Mouse (Mus musculus) fibroblast of lung, adult 2 months (primary cell): ENCODE data around the gene C1qtnf7.

Source experiments
- DNase-seq: peaks from one replicate; pipeline ENCODE4 v3.0.0-alpha.2; 2011; ENCODE audit warnings: low read depth

Gene C1qtnf7

DNA sequence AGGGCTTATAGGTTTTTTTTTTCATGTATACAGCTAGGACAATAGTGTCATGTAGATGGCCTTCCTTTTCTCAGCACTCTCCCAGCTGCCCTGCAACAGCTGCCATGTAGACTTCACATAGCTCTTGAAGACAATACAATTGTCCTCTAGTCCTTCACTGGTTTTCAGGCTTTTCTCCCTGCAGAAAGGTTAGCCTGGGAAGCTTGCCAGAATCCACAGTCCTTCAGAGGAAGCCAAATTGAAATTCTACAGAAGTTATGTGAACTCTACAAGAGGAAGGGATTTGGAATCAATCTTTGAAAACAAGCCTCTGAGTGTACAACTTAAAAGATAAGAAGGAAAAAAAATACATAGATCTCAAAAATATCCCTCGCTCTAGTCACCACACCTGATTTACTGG, 94.4 kb downstream of the C1qtnf7 start:
- no peak for DNase-seq

DNA sequence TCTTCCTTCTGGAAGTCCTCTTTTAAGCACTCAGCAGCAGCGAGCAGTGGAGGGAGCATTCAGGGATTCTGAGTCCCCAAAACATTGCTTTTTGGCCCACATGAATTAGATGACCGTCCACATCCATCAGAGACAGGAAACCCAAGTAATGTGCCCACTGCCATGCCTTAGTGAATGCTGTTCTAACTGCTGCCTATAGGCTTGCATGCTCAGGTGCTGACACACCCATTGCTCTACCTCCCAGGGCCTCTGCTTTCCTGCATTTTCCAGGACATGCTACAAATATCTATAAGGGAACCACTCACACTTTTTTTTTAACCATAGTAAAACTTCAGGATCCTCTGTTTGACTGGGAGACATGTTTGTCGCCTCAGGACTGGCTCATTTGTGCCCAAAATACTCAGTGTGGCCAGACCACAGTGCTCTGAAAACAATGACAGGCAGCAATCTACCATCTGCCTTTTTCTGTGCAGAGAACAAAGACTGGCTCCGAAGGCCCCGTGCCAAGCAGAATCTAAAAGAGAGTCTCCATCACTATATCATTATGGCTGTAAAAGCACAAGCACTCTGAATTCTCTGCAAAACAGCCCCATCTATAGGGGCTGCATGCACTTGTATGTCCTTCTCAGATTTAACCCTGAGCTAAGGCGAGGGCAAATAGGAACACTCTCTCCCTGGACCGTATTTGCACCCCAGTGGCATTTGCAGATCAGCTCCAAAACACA, 106.4 kb downstream of the C1qtnf7 start:
- DNase-seq: no peak

DNA sequence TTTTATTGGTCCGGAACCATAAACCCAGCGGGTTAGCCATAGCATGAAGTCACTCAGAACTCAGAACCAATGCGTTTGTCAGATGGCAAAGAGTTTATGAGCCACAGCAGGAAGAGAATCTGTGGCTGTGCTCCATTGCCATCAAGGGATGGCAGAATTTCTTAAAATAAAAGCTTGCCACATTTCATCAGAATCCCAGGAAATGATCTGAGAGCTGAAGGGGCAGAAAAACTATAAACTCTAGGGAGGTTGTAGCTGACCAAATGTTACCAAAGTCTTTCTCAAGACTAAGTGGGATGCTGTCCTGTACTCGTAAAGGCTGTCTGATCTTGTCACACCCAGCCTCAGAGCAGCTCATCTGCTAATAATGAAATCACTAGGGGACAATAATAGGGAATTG, 110.1 kb downstream of the C1qtnf7 start:
- no peak for DNase-seq

DNA sequence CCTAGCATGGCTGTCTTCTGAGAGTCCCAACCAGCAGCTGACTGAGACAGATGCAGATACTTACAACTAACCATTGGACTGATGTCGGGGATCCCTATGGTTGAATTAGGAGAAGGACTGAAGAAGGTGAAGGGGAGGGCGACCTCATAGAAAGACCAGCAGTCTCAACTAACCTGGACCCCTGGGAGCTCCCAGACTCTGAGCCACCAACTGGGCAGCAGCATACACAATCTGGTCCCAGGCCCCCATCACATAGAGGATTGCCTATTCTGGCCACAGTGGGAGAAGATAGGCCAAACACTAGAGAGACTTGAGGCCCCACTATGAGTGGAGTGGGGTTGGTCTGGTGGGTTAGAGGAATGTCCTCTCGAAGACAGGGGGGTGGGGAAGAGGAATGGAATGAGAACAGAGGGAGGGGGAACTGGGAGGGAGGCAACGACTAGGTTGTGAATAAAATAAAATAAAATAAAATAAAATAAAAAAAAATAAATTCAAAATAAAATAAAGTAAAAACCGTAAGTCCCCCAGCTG, 118.8 kb downstream of the C1qtnf7 start:
- DNase-seq: no peak

DNA sequence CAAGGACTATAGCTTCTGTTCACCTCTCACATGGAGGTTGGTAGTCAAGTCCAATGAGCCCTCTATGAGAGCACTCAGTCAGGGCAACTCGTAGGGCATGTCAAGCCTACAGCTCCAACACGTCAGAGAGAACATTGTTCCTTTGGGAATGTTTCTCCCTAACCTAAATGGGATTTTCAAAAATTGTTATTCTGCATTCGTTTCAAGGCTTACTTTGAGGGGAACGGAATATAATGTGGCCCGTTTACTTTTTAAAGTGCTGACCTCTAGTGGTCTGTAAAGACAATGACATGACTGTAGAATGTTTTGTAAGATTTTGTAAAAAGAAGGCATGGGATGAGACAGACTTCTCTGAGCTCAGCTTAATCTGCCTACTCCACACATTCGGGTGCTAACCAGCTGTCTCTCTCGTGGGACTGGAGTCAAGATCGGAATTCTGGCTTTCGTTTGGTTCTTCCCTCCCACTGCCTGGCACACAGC, 119.3 kb downstream of the C1qtnf7 start:
- no peak for DNase-seq

DNA sequence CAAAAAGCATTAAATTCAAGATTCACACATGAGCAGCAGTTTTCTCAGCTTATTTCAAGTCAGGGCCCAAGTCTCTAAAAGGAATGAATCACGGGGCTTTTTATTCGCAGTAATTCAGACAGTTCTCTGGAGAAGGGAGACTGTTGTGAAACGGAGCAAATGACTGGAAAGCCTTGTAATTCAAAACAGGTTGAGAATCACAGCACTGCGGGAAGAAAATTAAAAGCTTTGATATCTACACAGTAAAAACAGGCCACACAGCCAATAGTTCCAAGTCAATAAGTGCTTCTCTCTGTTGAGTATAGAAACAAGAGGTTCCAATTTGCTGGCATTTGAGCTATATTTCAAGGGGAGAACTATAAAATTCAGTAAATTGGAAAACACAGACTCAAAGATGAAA, 129.7 kb downstream of the C1qtnf7 start:
- DNase-seq: peak; percentile 70

DNA sequence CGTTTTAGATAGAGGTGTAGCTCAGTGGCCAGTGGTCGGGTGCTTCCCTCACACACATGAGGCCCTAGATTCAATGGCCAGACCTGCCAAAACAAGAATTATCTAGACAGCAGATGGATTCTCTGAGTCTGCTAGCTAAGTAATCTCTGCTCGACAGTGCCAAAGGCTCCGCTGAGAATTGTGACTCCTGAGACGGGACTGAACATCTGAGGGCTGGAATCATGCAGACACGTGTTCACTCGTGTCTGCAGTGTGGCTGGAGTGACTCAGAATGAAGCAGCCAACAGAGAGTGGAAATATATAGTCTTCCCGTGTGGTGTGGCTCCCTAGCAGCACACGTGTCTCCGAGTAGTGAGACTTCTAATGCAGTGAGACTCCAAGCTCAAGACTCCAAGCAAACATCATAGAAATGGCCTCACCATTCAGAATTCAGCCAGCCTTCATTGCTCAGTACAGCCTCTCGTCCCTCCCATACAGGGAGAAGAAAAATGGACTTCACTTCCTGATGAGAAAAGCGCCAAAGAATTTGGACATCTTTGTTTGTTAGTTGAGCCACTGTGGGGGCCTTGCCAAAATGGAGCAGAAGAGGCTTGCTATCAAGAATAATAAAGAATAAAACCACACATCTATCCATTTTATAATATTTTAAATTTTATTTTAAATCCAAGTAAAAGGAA, 131.9 kb downstream of the C1qtnf7 start:
- DNase-seq: peak; percentile 43

DNA sequence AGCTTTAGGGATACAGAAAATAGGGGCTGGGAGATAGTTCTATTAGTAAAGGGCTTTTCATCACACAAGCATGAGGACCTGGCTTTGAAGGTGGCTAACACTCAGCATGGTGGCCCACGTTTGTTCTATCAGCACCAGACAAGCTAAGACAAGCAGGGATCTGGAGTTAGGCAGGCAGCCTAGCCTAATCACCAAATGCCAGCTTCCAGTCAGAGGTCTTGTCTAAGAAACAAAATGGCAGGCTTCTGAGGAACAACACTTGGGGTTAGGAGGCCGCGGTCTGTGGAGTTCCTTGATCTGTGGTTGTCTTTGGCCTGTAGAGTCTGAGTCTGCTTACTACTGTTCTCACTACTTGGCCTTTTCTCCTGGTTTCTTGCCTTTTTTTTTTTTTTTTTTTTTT, 146.2 kb downstream of the C1qtnf7 start:
- DNase-seq: no peak

DNA sequence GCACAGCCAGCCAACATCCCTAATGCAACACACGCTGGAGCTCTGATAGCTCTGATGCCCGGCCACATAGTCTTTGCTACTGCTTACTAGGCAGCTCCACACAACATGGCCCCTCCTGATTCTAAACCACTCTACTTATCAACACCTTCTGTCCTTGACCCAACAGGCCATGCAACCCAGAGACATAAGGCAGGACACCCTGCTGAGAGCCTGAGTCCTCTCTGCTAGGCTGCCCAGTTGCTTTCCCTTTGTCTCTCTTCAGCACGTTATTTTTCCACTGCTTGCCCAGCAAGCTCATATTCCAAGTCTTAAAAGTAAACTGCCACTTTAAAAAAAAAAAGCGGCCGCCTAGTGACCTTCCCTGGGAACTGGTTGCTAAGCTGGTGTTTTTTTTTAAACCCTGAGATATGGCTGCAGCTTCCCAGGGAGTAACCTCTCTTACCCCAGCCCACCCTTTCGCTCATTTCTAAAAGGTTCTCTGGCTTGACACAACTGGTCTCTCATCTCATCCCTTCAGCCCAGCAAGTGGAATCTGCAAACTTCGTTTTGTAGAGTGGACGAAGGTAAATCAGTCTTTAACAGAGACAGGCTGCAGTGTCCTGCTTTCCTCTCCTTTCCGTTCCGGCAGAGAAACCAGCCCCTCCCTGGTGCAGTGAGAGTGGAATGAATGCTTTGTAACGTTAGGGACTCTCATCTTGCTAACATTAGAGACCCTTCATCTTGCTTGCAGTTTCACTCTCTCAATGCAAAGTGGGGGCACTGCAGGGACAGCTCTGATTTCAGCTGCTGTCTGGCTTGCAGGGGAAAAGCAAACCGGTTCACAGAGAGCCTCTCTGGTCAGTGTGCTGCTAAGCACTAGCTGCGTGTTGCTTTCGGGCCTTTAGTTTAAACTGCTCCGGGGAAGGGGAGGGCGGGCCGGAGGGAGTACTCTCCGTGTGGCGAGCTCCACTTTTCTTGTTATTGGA, 146.9 kb downstream of the C1qtnf7 start, which contains the start of gene Cc2d2a:
Cc2d2a (plus strand) TSS at position 350 of the 965 bp plus-strand sequence.
- DNase-seq: peak; percentile 66

DNA sequence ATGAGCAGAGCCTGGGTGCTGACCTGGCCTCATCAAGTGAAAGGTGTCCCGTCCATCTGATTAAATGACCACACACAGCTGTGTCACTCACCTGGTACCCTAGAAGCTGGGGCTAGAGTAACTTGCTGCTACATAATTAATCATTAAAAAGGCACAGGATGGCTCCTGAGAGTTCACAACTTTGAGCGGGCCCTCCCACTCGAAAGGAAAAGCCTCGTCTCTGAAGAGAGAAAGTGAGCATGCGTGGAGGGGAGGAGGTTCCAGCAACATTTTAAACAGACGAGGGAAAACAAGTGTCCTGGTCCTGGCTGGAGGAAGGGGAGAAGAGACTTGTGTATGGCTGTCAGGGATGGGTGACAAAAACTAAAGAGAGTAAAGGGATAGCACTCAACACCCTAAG, 148.2 kb downstream of the C1qtnf7 start:
- DNase-seq: no peak

DNA sequence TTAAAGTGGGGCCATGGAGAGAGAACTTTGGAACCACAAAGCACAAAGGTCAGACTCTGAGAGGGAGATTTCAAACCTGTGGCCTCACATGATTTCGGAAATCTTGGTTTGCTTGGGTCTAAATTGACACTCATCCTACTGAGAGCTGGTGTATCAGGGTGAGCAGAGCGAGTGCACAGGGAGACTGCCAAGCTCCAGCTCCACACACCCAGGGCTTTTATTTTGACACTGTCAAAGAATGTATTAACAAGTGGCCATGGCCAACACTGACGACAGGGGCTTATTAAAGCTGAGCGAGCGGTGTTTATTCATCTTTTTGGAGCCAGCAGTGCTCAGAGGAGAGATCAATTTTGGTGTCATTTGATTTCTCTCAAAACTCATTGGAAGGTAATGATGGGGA, 149.8 kb downstream of the C1qtnf7 start:
- DNase-seq: no peak
